Mouse (Mus musculus) megakaryocyte progenitor cell, adult 5-6 weeks (primary cell): Measurements from ENCODE around the gene Ddx46. TPM values are rescaled to one million over a fixed set of nuclear protein-coding genes. Genes with fewer than 3 reads are reported as not detected.
"Not testable (repeated sequence)": the region's sequence is repeated elsewhere in the genome, so short reads cannot be mapped to it uniquely, and the experiment has no call there.

Experiments
- ATAC-seq: replicated peaks from 2 replicates; pipeline ENCODE4 v1.8.0; 2016; ENCODE audit warnings: mild to moderate bottlenecking, moderate TSS enrichment, inconsistent platforms; ENCODE audit not compliant: poor library complexity
- total RNA-seq, 2 experiments: library from RNA; stranded (forward) in 1 of 2; stranded (reverse) in 1 of 2; fragments of 157-497, 149-512 nt in 1 of 2; fragments of 200-1000 nt in 1 of 2; gene quantifications; 2 replicates each; pipeline versions ENCODE4 v1.2.3 to v1.2.4; 2015 to 2017

Ddx46 gene
- total RNA-seq (2015) (62.4 and 76.8 TPM in 2 replicates), total RNA-seq (2017) (79.0 and 153 TPM in 2 replicates)

DNA sequence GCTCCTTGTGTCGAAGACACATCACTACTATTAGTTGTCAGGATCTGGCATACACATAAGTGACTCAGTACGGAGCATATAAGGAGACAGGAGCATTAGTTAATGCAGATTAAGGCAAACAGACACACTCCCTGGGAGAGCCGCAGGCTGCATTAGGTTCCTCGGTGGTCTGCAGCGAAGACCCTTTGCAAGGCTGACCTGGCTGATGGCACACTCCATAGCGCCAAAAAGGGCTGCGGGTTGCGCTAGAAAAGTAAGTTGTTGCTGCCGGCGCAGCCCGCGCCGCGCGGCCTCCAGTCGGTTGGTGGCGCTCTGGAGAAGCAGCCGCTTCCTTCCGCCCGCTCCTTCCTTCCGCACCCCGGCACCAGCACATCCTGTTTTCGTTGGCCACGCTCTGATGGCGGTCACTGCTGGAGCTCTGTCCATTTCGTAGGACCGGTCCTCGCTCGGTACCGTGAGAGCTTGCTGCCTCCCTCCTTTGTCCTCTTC, at the start of gene Ddx46:
Gene Ddx46, plus strand, starts transcription at position 389 of the 489 bp plus-strand sequence.
- peak; percentile 100 for ATAC-seq

DNA sequence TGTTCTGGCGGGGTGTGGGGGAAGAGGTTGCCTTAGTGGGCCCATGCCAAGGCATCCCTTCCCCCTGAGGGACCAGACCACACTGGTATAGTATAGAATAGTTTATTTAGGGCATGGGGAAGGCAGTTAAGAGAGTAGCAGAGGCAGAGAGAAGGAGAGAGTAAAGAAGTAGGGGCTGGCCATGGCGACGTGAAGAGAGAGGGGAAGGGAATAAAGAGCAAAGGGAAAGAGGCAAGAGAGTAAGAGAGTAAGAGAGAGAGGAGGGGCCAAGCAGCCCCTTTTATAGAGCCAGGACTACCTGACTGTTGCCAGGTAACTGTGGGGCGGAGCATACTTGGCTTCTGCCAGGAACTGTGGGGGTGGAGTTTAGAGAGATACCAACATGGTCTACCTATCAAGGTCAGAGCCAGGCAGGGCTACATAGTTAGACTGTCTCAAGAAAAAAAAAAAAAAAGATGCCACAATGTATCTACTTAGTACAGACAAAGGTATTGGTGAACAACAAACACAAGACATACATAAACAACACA, 42.8 kb upstream of the Ddx46 start:
- ATAC-seq: no peak

DNA sequence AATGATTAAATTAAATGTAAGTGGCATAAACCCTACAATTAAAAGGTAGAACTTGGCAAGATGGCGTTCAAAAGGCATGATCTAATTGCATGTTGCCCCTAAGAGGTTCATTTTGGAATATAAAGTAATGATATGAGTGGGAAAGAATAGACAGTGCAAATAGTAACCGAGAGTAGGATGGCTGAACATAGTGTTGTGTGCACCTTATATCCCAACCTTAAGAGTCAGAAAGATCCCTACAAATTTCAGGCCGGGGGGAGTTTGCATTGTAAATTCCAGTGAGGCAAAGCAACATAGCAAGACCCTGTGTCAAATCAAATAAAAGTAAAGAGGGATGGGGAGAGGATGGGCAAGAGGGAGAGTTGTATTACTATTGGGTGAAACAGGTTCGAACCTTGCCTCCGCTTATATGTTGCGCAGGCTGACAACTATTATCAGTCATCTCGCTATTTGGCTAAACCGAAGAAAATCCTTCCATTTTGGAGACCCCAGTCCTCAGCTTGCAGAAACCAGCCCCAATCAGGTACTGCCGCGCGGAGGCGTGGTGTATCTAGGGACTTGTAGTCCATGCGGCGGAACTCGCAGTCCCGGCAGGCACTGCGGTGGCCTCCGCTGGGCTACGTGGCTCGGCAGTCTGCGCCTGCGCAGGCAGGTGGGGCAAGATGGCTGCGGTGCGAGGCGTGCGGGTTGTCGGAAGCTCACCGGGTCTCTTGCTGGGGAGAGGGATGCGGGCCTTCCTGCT, 42.1 kb upstream of the Ddx46 start:
- ATAC-seq: peak; percentile 100

DNA sequence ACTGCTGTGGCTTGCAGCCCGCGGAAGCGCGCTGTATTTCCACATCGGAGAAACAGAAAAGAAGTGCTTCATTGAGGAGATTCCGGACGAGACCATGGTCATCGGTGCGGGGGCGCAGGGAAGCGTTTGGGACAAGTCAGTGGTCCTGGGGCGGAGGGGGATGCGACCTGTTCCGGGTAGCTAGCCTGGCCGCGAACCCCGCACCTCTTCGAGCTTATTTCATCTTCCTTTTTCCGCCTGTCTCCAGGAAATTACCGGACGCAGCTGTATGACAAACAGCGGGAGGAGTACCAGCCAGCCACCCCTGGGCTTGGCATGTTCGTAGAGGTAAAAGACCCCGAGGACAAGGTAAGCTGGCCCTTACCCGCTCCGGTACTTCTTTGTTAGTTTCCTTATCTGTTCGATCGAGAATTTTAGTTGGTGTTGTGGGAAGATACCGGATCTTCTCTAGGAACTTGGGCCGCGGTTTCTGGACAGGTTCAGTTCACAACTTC, 41.5 kb upstream of the Ddx46 start:
- no peak; the same call in none of the 2 replicates for ATAC-seq

DNA sequence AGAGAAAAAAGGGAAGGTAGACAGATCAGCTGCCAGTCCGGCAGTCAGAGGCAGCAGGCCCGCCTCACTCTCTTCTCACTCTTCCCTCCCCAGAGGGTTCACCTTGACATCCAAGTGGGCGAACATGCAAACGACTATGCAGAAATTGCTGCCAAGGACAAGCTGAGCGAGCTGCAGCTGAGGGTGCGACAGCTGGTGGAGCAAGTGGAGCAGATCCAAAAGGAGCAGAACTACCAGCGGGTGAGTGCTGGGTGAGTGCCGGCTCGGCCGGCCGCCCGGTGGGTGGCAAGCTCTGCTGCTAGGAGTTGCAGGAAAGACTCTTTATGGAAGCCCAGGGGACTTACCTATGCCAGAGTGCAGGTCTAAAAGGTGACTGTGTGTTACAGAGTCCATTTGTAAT, 39.5 kb upstream of the Ddx46 start:
- no peak for ATAC-seq

DNA sequence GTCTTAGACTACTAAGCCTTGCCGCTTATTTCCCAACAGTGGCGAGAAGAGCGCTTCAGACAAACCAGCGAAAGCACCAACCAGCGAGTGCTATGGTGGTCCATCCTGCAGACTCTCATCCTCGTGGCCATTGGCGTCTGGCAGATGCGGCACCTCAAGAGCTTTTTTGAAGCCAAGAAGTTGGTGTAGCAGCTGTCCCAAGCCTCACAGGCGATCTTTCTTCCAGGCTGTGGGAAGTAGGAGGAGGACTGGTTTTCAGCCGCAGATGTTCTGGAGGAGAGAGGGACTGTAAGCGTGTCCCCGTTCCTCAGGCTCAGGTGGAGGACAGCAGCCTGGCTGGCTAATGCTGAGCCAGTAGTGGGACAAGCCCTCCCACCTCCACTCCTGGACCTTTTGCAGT, 38.0 kb upstream of the Ddx46 start:
- no peak for ATAC-seq

DNA sequence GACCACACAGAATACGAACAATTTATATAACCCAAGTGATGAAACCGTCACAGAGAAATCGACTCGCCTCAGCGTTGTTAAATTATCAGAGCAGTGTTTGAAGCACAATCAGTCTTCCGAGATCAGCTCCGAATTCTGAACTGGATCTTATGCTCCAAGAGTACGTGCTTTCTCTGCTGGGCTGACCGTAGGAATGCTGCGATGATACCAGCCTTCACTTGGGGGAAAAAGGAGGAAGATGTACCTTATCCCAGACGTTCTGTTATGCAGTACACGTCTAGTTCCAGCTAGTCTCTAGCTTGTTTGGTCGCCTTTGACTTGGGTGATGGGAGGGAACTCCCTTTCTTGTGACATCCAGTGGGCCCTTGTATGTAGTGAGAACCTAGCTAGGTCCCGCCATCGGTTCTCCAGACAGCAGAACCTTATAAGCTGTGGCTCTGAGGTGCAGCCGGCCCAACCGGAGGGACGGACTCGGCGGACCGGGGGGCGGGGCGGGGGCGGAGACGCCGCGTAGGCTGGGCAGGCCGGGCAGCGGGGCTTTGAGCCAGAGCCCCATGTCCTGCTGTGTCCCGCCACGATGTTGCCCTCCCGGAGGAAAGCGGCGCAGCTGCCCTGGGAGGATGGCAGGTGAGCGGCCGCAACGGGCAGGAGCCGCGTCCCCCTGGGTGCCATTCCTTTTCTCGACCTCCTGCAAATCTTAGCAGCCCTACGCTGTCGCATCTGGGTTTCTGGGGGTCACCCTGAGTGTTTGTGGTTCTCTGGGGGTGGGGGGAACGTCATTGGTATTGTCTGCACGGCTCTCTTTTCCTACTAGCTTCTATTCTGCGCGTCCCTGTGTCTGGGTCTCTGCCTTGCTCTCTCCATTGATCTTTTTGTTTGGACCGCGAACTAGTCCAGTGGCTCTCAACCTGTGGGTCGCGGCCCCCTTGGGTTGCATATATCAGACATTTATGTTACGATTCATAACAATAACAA, 35.0 kb upstream of the Ddx46 start, which contains the start of gene B4galt7:
Gene B4galt7, plus strand, starts transcription at position 331 of the 975 bp plus-strand sequence.
- ATAC-seq: peak; percentile 74

DNA sequence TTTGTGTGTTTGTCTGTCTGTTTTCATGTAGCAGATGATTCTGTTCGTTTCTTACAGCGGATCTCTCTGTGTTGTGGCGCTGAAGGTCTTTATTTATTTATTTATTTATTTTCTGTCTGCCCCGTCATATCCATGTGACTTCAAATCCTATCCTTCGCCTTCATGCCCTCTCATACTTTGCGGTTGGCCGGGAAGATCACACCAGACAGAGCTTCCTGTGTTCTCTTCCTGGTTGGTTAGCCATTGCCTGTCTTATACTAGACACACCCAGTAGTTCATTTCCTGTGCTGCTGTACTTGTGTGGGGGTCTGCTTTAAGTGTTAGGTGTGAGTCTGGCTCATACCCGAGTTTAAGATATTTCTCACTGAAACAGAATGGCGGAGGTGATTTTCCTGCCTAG, 34.2 kb upstream of the Ddx46 start:
- ATAC-seq: peak; percentile 75

DNA sequence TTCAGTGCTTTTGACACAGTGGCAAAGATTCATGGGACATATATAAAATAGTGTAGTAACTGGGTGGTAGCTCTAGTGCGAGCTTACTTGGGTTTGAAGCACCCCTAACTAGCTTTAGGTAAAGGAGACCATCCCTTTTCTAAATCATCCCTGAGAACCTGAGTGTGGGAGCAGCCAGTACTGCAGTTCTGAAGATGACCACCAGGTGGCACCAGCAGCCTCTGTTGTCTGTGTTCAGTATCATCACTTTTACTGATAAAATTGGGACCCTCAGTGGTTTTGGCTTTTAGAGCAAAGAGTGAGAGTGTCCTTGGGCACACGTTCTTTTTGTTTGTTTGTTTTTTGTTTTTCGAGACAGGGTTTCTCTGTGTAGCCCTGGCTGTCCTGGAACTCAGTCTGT, 33.2 kb upstream of the Ddx46 start:
- ATAC-seq: peak; percentile 71

DNA sequence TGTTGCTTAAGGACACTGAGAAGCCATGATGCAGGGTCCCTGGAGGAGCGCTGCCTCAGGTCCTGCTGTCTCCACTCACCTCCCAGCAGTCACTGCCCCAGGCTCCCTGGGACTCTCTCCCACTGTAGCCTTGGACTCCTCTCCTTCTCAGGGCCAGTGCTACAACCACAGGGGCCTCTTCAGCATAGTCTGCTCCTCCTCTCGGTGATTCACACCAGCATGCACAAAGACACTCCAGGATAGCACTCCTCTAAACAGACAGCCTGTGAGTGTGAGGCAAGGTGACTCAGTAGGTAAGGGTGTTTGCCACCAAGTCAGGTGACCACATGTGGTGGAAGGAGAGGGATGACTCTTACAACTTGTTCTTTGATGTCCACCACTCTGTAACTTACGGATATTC, 30.2 kb upstream of the Ddx46 start:
- ATAC-seq: no peak

DNA sequence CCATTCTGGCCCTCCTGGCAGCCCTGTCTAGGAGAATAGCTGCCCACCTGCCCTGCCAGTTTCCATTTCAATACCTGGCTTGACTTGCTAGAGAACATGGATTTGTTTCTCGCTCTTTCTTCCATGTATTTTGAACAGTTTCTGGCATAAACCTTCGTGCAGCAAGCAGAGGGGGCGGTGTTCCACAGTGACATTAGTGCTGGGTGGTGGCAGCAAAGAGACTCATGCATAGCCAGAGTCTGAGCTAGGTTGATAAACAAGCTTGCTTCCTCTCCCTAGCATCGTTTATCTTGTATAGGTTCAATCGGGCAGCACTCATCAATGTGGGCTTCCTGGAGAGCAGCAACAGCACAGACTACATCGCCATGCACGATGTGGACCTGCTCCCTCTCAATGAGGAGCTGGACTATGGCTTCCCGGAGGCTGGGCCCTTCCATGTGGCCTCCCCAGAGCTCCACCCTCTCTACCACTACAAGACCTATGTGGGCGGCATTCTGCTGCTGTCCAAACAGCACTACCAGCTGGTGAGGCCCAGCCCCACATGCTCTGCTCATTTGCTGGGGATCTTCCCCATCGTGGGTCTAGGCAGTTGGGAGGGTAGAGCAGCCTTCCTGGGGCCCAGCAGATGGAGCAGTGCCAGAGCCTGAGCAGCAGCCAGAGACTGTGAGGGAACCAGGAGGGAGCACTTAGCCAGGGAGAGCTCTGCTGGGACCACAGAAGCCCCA, 27.8 kb upstream of the Ddx46 start:
- ATAC-seq: no peak

DNA sequence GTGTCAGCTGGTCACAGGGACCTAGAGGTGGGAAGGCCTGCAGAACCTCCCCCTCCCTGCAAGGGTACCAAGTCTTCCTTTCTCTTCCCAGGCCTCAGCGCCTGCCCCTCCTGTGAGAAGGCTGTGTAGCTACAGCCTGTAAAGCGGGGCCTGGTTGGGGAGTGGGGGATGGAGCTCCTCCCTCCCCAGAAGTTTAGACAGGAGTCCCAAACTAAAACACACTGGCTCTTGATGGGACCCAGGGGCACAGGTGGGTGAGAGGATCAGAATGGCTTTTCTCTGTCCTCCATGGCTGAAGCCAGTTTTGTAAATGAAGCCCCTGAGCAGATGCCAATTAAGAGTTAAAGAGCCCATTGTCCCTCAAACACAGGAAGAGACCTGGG, 27.2 kb upstream of the Ddx46 start:
- no peak for ATAC-seq

DNA sequence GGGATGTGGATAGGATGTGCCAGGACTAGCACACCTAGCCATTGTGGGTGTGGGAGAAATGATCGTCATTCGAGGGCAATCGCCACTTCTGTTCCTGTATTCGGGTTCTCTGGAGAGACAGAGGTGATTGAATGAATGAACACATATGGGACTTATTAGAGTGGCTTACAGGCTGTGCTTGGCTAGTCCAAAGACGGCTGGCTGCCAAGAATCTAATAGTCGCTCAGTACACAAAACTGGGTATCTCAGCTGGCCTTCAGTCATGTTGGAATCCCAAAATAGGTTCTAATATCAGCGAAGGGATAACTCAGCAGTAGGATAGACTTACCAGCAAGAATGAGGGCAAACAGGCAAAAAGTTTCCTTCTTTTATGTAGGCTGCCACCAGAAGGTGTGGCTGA, 22.8 kb upstream of the Ddx46 start:
- ATAC-seq: no peak

DNA sequence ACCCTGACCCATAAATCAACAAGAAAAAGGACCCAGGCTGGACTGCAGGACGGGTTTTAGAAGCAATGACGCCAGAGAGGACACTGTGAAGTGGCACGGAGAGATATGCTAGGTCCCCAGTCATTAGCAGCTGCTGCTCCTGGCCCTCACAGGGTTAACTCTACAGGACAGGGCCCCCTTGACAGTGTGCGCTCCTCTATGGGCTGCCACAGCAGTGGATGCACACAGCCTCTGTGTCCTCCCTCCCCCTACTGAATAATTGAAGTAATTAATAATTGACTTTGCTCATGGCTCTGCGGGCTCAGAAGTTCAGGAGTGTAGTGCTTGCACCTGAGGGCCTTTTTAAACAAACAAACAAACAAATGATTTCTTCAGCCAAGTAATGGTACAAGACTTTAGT, 21.4 kb upstream of the Ddx46 start:
- no peak for ATAC-seq

DNA sequence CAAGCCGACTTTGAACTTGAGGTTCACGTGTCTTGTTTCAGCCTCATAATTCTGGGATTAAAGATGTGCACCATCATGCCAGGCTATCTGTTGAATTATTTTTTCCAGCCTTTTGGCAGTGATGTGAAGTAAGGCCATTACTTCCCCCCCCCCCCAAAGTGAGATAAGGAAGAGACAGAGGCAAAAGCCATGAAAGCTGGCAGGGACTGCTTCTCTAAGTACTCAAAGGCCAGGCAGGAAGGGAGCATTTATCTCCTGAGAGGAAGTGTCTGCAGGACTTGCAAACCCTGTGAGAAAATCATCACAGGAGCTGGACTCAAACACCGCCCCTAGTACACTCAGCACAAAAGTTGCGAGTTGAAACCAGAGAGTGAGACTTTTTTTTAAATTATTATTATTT, 15.5 kb upstream of the Ddx46 start:
- ATAC-seq: no peak

DNA sequence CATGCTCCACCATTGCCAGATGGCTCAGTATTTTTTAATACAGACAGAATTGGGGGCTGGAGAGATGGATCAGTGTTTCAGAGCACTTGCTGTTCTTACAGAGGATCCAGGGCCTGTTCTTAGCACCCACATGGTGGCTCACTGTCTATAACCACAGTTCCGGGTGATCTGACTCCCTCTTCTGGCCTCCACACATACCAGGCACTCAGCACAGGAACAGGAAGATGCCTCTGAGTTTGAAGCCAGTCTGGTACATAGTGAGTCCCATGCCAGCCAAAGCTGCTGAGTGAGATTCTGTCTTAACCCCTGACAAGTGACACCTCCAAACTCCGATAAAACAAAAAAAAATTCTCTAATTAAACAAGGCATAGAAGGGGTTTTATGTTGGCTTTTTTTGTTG, 14.6 kb upstream of the Ddx46 start:
- no peak for ATAC-seq

DNA sequence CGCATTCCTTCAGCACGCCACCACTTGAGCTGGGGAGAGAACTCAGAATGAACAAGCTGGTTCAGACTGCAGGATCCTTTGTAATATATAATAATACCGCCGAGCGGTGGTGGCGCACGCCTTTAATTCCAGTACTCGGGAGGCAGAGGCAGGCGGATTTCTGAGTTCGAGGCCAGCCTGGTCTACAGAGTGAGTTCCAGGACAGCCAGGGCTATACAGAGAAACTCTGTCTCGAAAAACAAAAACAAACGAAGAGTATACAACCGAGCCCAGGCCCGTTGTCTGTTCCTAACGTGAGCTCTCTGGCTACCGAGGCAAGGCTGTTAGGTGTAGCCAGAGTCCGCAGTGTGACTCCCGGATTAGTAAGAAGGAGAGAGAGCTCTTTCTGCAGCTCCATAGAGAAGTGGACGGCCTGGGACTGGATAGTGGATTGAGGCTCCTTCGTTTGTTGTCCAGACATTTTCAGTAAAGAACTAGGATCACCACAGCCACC, 12.6 kb upstream of the Ddx46 start:
- ATAC-seq: not testable (repeated sequence)

DNA sequence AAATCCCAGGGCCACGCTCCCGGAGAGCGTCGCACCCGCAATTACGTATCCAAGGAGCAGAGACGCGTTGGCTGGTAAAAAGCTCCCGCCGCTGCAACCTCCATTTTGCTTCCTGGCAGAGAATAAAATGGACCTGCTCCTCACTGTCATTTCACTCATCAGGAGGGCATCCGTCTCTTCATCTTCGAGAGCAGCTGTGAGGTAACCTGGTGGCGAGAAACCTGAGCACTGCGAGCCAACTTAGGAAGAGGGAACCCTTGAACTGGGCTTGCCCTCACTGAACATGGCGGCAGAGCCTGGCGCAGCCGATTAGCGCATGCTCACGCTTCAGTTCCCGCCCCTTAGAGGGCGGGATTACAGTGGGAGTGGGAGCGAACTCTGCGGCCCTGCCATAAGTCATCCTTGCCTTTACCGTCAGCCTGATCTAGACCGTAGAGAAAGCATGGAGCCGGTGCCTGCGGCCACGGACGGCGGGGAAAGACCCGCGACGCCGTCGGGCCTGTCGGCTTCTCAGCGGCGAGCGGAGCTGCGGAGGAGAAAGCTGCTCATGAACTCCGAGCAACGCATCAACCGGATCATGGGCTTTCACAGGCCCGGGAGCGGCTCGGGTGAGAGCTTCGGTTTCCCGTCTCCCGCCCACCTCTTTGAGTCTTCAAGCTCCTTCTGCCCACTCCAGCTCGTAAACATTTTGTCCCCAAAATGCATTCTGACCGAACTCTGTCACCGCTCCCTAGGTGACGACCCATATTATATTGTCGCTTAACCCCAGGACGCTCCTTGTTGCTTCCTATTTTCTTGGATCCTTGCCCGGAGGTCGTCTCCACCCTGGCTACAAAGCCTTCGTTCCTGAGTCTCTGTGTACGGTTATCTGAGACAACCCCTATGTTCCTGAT, 11.9 kb upstream of the Ddx46 start, which contains the start of gene Caml:
Gene Caml, plus strand, starts transcription at position 357 of the 893 bp plus-strand sequence.
- ATAC-seq: peak; percentile 95

DNA sequence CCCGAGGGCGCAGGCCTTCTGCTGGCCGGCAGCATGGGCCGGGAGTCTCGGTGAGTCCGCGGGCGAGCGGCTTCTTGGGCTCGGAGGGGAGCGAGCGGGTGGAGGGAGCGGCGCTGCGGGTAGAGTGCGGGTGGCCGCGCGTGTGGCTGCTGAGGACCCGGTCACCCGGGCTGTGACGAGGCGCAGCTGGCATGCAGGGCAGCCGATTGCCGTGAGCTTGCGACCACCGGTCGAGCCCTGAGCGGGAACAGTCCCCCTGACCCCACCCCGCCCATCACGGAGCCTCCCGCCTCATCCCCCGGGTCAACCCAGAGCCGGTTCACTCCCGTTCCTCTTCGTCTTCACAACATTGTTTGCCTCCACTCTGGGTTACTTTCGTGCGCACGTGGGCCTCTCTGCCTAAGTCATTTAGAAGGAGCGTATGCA, 332 bp downstream of the Ddx46 start:
- ATAC-seq: peak; percentile 65
